Mouse (Mus musculus): ENCODE measurements around the gene Tigd4. TPM values are rescaled to one million over a fixed set of nuclear protein-coding genes. Genes with fewer than 3 reads are reported as not detected.
"Not testable (repeated sequence)": the region's sequence is repeated elsewhere in the genome, so short reads cannot be mapped to it uniquely, and the experiment has no call there.

The Tigd4 gene
- not detected in 2 replicates for polyA plus RNA-seq (2012; rRNA removed)
- polyA plus RNA-seq (2014; fragmentation: Nextera tagmentation; extraction: Ambion mirVana) = not detected in 2 replicates

DNA sequence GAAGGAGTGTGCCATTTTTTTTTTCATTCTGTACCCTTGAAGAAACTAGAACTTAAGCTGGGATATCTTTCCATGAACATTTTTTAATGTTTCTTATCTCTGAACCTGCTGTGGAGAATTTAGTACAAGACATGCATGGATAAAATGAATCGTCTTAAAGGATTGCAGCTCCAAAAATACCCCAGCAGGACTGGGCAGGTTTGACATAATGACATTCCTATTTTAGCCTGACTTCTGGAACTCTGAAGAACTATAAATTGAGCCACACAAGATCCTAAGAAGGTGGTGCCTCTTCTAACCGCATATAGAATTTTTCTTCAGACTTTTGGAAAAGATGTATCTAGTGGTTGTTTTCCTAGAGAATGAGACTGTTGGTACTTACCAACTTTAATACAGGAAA, at the start of gene Tigd4:
TSS of gene Tigd4 (plus strand) at position 301 of the 400 bp plus-strand sequence.
- Histone ChIP-seq H3K9me3 (ENCODE audit: control insufficient read depth, low read length) (no peaks in the 10 kb centered on the region), H3K27ac (no peak within 1 kb of the TSS), H3K27me3 (ENCODE audit: control insufficient read depth, insufficient read depth, low read length) (peaks cover 6% of the 10 kb centered on the region), H3K4me1 (replicated peaks; ENCODE audit: control insufficient read depth in 2 of 2, insufficient read depth in 2 of 2, low read length in 1 of 2) (0 out of 4 replicates have a peak, but pooled peaks cover 0 to 2% of the 10 kb centered on the region in 2 experiments), H3K4me3 (ENCODE audit: insufficient read depth in 1 of 2, low read depth in 2 of 2, low read length in 2 of 2) (no peak within 1 kb of the TSS), H3K4me2 (ENCODE audit: low read depth) (no peak within 1 kb of the TSS), H3K9ac (replicated peaks) (no peak within 1 kb of the TSS), H3K36me3 (replicated peaks; ENCODE audit: control insufficient read depth, insufficient read depth, low read depth) (no peaks in the 10 kb centered on the region)
- WGBS (ENCODE audit: insufficient replicate concordance) = 68% methylated on average over 2 of the region's 2 CpGs
- ATAC-seq (ENCODE audit: insufficient read depth) = no peak
- TF ChIP-seq CTCF (IDR thresholded peaks at IDR 0.05; ENCODE audit: low read depth) (no peak), EP300 (IDR thresholded peaks at IDR 0.05; ENCODE audit: low read depth) (no peak)
- no peak for DNase-seq (ENCODE audit: low read depth in 3 of 3, low spot score in 3 of 3)

DNA sequence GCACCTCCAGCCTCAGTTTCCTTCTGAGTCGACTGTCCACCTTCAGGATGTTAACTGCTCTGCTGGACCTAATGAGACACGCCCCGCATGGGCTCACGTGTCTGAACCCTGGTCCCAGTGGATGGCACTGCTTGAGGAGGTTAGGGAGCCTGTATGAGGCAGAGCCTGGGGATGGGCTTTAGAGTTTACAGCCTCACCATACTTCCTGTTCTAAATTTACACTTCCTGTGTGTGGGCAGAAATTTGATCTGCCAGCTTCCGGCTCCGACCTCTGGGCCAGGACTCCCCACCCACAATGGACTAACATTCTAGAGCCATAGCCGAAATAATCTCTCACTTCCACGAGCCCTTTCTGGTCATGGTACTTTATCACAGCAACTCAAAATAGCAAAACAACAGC, 46.2 kb upstream of the Tigd4 start:
- Histone ChIP-seq H3K9me3 (ENCODE audit: control insufficient read depth, low read length) (no peaks in the 10 kb centered on the region), H3K9ac (replicated peaks) (no peak overlapping the region), H3K36me3 (replicated peaks; ENCODE audit: control insufficient read depth, insufficient read depth, low read depth) (no peaks in the 10 kb centered on the region), H3K27ac (no peak overlapping the region), H3K4me3 (ENCODE audit: insufficient read depth in 1 of 2, low read depth in 2 of 2, low read length in 2 of 2) (no peak overlapping the region), H3K4me1 (replicated peaks; ENCODE audit: control insufficient read depth in 2 of 2, insufficient read depth in 2 of 2, low read length in 1 of 2) (0 out of 4 replicates have a peak, but pooled peaks cover 0 to 2% of the 10 kb centered on the region in 2 experiments), H3K27me3 (ENCODE audit: control insufficient read depth, insufficient read depth, low read length) (no peaks in the 10 kb centered on the region), H3K4me2 (ENCODE audit: low read depth) (no peak overlapping the region)
- DNase-seq (ENCODE audit: low read depth in 3 of 3, low spot score in 3 of 3) (no peak), ATAC-seq (ENCODE audit: insufficient read depth) (no peak)
- 35% methylated on average over 8 of the region's 8 CpGs for WGBS (ENCODE audit: insufficient replicate concordance)
- TF ChIP-seq CTCF (IDR thresholded peaks at IDR 0.05; ENCODE audit: low read depth) = no peak
- no peak for TF ChIP-seq EP300 (IDR thresholded peaks at IDR 0.05; ENCODE audit: low read depth)

DNA sequence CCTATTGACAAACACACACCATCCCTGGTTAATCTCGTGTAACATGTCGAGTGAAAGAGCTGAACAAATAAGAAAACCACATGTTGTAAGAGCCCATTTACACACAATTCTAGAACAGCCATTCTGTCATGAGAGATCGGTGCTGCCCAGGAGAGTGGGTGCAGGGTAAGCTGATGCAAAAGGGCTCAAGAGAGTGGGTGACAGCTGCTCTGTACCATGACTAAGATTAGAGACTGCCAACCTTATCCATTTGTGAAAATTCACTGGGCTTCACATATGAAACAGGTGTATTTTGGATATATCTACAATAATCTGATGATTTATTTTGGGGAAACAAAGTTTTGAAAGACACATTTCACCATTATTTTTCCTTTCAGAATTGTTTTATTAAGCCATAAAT, 37.6 kb upstream of the Tigd4 start:
- H3K4me3 ChIP-seq (ENCODE audit: insufficient read depth in 1 of 2, low read depth in 2 of 2, low read length in 2 of 2) = no peak overlapping the region
- ATAC-seq (ENCODE audit: insufficient read depth) (no peak), DNase-seq (ENCODE audit: low read depth in 3 of 3, low spot score in 3 of 3) (no peak)
- H3K27ac ChIP-seq = no peak overlapping the region
- TF ChIP-seq CTCF (IDR thresholded peaks at IDR 0.05; ENCODE audit: low read depth) = no peak
- TF ChIP-seq EP300 (IDR thresholded peaks at IDR 0.05; ENCODE audit: low read depth) = no peak
- H3K9me3 ChIP-seq (ENCODE audit: control insufficient read depth, low read length) = no peaks in the 10 kb centered on the region
- WGBS (ENCODE audit: insufficient replicate concordance) = 59% methylated on average over 3 of the region's 3 CpGs
- H3K27me3 ChIP-seq (ENCODE audit: control insufficient read depth, insufficient read depth, low read length) = no peaks in the 10 kb centered on the region
- H3K36me3 ChIP-seq (replicated peaks; ENCODE audit: control insufficient read depth, insufficient read depth, low read depth) = no peaks in the 10 kb centered on the region
- H3K4me1 ChIP-seq (replicated peaks; ENCODE audit: control insufficient read depth in 2 of 2, insufficient read depth in 2 of 2, low read length in 1 of 2) = peaks cover 0 to 2% of the 10 kb centered on the region in 2 experiments; a peak in 1 of 4 replicates
- no peak overlapping the region for H3K9ac ChIP-seq (replicated peaks)
- H3K4me2 ChIP-seq (ENCODE audit: low read depth) = no peak overlapping the region

DNA sequence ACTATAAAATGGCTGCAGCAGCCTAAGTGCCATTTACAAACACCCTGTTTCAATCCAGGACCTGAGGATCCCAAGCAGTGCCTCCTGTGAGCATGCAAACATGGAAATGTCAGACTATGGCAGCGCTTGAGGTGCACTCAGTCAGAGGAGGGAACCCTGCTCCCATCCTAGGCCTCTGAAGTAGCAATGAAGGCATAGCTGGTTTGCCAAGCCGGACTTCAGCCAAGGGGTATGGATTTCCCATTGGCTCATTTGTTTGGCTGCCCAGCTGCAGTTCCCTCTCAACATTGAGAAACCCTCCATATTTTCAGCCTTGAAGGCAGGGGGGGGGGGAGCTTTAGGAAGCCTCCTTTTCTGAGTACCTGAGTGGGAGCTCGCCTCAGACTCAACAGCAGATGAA, 35.1 kb upstream of the Tigd4 start:
- H3K27me3 ChIP-seq (ENCODE audit: control insufficient read depth, insufficient read depth, low read length) = no peaks in the 10 kb centered on the region
- H3K4me2 ChIP-seq (ENCODE audit: low read depth) = no peak overlapping the region
- no peak for TF ChIP-seq EP300 (IDR thresholded peaks at IDR 0.05; ENCODE audit: low read depth)
- no peak for TF ChIP-seq CTCF (IDR thresholded peaks at IDR 0.05; ENCODE audit: low read depth)
- H3K27ac ChIP-seq = no peak overlapping the region
- no peaks in the 10 kb centered on the region for H3K9me3 ChIP-seq (ENCODE audit: control insufficient read depth, low read length)
- H3K4me1 ChIP-seq (replicated peaks; ENCODE audit: control insufficient read depth in 2 of 2, insufficient read depth in 2 of 2, low read length in 1 of 2) = peaks cover 0 to 2% of the 10 kb centered on the region in 2 experiments; a peak in 1 of 4 replicates
- no peak for ATAC-seq (ENCODE audit: insufficient read depth)
- DNase-seq (ENCODE audit: low read depth in 3 of 3, low spot score in 3 of 3) = no peak
- no peak overlapping the region for H3K9ac ChIP-seq (replicated peaks)
- H3K36me3 ChIP-seq (replicated peaks; ENCODE audit: control insufficient read depth, insufficient read depth, low read depth) = no peaks in the 10 kb centered on the region
- H3K4me3 ChIP-seq (ENCODE audit: insufficient read depth in 1 of 2, low read depth in 2 of 2, low read length in 2 of 2) = no peak overlapping the region
- 80% methylated on average over 3 of the region's 3 CpGs for WGBS (ENCODE audit: insufficient replicate concordance)

DNA sequence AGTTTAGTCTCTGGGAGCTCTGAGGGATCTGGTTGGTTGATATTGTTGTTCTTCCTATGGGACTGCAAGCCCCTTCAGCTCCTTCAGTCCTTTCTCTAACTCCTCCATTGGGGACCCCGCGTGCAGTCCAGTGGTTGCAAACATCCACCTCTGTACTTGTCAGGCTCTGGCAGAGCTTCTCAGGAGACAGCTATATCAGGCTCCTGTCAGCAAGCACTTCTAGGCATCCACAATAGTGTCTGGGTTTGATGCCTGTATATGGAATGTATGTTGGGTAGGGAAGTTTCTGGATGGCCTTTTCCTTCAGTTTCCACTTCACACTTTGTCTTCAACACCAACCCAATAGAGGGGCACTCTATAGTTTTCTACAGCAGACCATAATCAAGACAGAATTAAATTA, 30.5 kb upstream of the Tigd4 start:
- not testable (repeated sequence) for H3K4me2 ChIP-seq (ENCODE audit: low read depth); DNase-seq (ENCODE audit: low read depth in 3 of 3, low spot score in 3 of 3); ATAC-seq (ENCODE audit: insufficient read depth); H3K36me3 ChIP-seq (replicated peaks; ENCODE audit: control insufficient read depth, insufficient read depth, low read depth); H3K9ac ChIP-seq (replicated peaks); H3K27me3 ChIP-seq (ENCODE audit: control insufficient read depth, insufficient read depth, low read length); H3K4me3 ChIP-seq (ENCODE audit: insufficient read depth in 1 of 2, low read depth in 2 of 2, low read length in 2 of 2); H3K4me1 ChIP-seq (replicated peaks; ENCODE audit: control insufficient read depth in 2 of 2, insufficient read depth in 2 of 2, low read length in 1 of 2); H3K9me3 ChIP-seq (ENCODE audit: control insufficient read depth, low read length); H3K27ac ChIP-seq
- WGBS (ENCODE audit: insufficient replicate concordance) = 71% methylated on average over 2 of the region's 2 CpGs
